Mouse (Mus musculus) hindbrain, embryonic 10.5 days (tissue): ENCODE results near the gene Serpinb13. TPM values are rescaled to one million over a fixed set of nuclear protein-coding genes. Genes with fewer than 3 reads are reported as not detected.

Experiments used
- DNase-seq: peaks from one replicate; pipeline ENCODE4 v3.0.0-alpha.2; 2017; ENCODE audit warnings: low spot score
- H3K27ac ChIP-seq: fragments of 300-500 bp; sonication (generic); 2 replicates; pipeline ENCODE4 v1.5.1; 2016; ENCODE audit warnings: mild to moderate bottlenecking, moderate library complexity
- H3K27me3 ChIP-seq: fragments of 300-500 bp; sonication (generic); 2 replicates; pipeline ENCODE4 v1.6.1; 2016; ENCODE audit warnings: mild to moderate bottlenecking; ENCODE audit not compliant: poor library complexity, insufficient read depth, severe bottlenecking
- H3K36me3 ChIP-seq: fragments of 300-500 bp; sonication (generic); 2 replicates; pipeline ENCODE4 v1.6.1; 2016; ENCODE audit warnings: mild to moderate bottlenecking, moderate library complexity
- H3K4me1 ChIP-seq: fragments of 300-500 bp; sonication (generic); replicated peaks from 2 replicates; pipeline ENCODE4 v1.6.1; 2016; ENCODE audit warnings: mild to moderate bottlenecking
- H3K4me3 ChIP-seq: fragments of 300-500 bp; sonication (generic); 2 replicates; pipeline ENCODE4 v1.5.1; 2016; ENCODE audit warnings: mild to moderate bottlenecking, moderate library complexity
- H3K9me3 ChIP-seq: fragments of 300-500 bp; sonication (generic); 2 replicates; pipeline ENCODE4 v1.6.1; 2016; ENCODE audit warnings: mild to moderate bottlenecking, moderate library complexity
- WGBS: fragments of 180-500 bp; shearing (Covaris S2); methylation state at CpG from one replicate; pipeline ENCODE4 v1.1.7; 2016; 5-methylcytosine and 5-hydroxymethylcytosine counted together
- polyA plus RNA-seq: library from polyadenylated mRNA; unstranded; fragments of >200 nt; fragmentation: Nextera tagmentation; extraction: Ambion mirVana; gene quantifications from 2 replicates; pipeline ENCODE4 v1.2.1, GENCODE M21; 2016

Serpinb13 gene
- not detected in 2 replicates for polyA plus RNA-seq

GRCm38 (mm10) chr1:106980684-106981083 is at the start of gene Serpinb13:
Serpinb13 (plus strand) TSS chr1:106980984.
- no peaks in the 10 kb centered on the region for H3K36me3 ChIP-seq
- H3K27me3 ChIP-seq, result no peaks in the 10 kb centered on the region
- H3K9me3 ChIP-seq, result no peaks in the 10 kb centered on the region
- no peaks in the 10 kb centered on the region for H3K4me1 ChIP-seq
- H3K27ac ChIP-seq, result no peak within 1 kb of the TSS
- no peak within 1 kb of the TSS for H3K4me3 ChIP-seq
- no peak for DNase-seq

GRCm38 (mm10) chr1:106931954-106932353 is 48.8 kb upstream of the Serpinb13 start:
- DNase-seq, result no peak
- Histone ChIP-seq H3K9me3 (no peaks in the 10 kb centered on the region), H3K4me3 (no peak overlapping the region), H3K27me3 (no peaks in the 10 kb centered on the region), H3K36me3 (no peaks in the 10 kb centered on the region), H3K4me1 (no peaks in the 10 kb centered on the region), H3K27ac (no peak overlapping the region)
- 82% methylated on average over 4 of the region's 4 CpGs for WGBS

- Histone ChIP-seq H3K27ac (no peak overlapping the region), H3K4me3 (no peak overlapping the region), H3K9me3 (no peaks in the 10 kb centered on the region), H3K36me3 (no peaks in the 10 kb centered on the region), H3K27me3 (no peaks in the 10 kb centered on the region), H3K4me1 (no peaks in the 10 kb centered on the region)
- no peak for DNase-seq
Observed at GRCm38 (mm10) chr1:106933658-106934057, 47.1 kb upstream of the Serpinb13 start.

GRCm38 (mm10) chr1:106934265-106934664 is 46.5 kb upstream of the Serpinb13 start, which contains the start of gene Serpinb12:
Serpinb12 (plus strand) TSS chr1:106934449.
- no peak within 1 kb of the TSS for H3K4me3 ChIP-seq
- 83% methylated on average over 6 of the region's 6 CpGs for WGBS
- H3K4me1 ChIP-seq, result no peaks in the 10 kb centered on the region
- H3K27ac ChIP-seq, result no peak within 1 kb of the TSS
- DNase-seq, result no peak
- H3K9me3 ChIP-seq, result no peaks in the 10 kb centered on the region
- no peaks in the 10 kb centered on the region for H3K36me3 ChIP-seq
- H3K27me3 ChIP-seq, result no peaks in the 10 kb centered on the region

GRCm38 (mm10) chr1:106947217-106947616 is 33.6 kb upstream of the Serpinb13 start:
- Histone ChIP-seq H3K4me3 (no peak overlapping the region), H3K36me3 (no peaks in the 10 kb centered on the region), H3K27ac (no peak overlapping the region), H3K9me3 (no peaks in the 10 kb centered on the region), H3K4me1 (no peaks in the 10 kb centered on the region), H3K27me3 (no peaks in the 10 kb centered on the region)
- DNase-seq, result no peak
- WGBS, result 88% methylated on average over 1 of the region's 1 CpGs

- H3K4me1 ChIP-seq, result no peaks in the 10 kb centered on the region
- H3K4me3 ChIP-seq, result no peak overlapping the region
- DNase-seq, result no peak
- H3K27me3 ChIP-seq, result no peaks in the 10 kb centered on the region
- no peak overlapping the region for H3K27ac ChIP-seq
- WGBS, result 85% methylated on average over 3 of the region's 3 CpGs
- no peaks in the 10 kb centered on the region for H3K9me3 ChIP-seq
- no peaks in the 10 kb centered on the region for H3K36me3 ChIP-seq
Observed at GRCm38 (mm10) chr1:106959981-106960380, 20.8 kb upstream of the Serpinb13 start.

GRCm38 (mm10) chr1:106961023-106961422 is 19.8 kb upstream of the Serpinb13 start:
- H3K27me3 ChIP-seq, result no peaks in the 10 kb centered on the region
- WGBS, result 54% methylated on average over 3 of the region's 3 CpGs
- no peak overlapping the region for H3K27ac ChIP-seq
- H3K36me3 ChIP-seq, result no peaks in the 10 kb centered on the region
- no peak overlapping the region for H3K4me3 ChIP-seq
- no peaks in the 10 kb centered on the region for H3K4me1 ChIP-seq
- no peak for DNase-seq
- no peaks in the 10 kb centered on the region for H3K9me3 ChIP-seq

- no peak overlapping the region for H3K4me3 ChIP-seq
- DNase-seq, result no peak
- H3K36me3 ChIP-seq, result no peaks in the 10 kb centered on the region
- WGBS, result 88% methylated on average over 1 of the region's 1 CpGs
- H3K4me1 ChIP-seq, result no peaks in the 10 kb centered on the region
- H3K27me3 ChIP-seq, result no peaks in the 10 kb centered on the region
- H3K27ac ChIP-seq, result no peak overlapping the region
- H3K9me3 ChIP-seq, result no peaks in the 10 kb centered on the region
Observed at GRCm38 (mm10) chr1:106983092-106983491, 2.3 kb downstream of the Serpinb13 start.

GRCm38 (mm10) chr1:106983865-106984264 is 3.1 kb downstream of the Serpinb13 start:
- no peaks in the 10 kb centered on the region for H3K36me3 ChIP-seq
- WGBS, result 75% methylated on average over 2 of the region's 2 CpGs
- H3K27ac ChIP-seq, result no peak overlapping the region
- no peak overlapping the region for H3K4me3 ChIP-seq
- no peaks in the 10 kb centered on the region for H3K9me3 ChIP-seq
- no peaks in the 10 kb centered on the region for H3K4me1 ChIP-seq
- H3K27me3 ChIP-seq, result no peaks in the 10 kb centered on the region
- no peak for DNase-seq

- no peaks in the 10 kb centered on the region for H3K27me3 ChIP-seq
- no peak overlapping the region for H3K4me3 ChIP-seq
- DNase-seq, result no peak
- no peaks in the 10 kb centered on the region for H3K9me3 ChIP-seq
- H3K27ac ChIP-seq, result no peak overlapping the region
- 80% methylated on average over 13 of the region's 13 CpGs for WGBS
- no peaks in the 10 kb centered on the region for H3K4me1 ChIP-seq
- no peaks in the 10 kb centered on the region for H3K36me3 ChIP-seq
Observed at GRCm38 (mm10) chr1:107000424-107000823, 19.6 kb downstream of the Serpinb13 start.

- Histone ChIP-seq H3K4me1 (no peaks in the 10 kb centered on the region), H3K27me3 (no peaks in the 10 kb centered on the region), H3K9me3 (no peaks in the 10 kb centered on the region), H3K27ac (no peak overlapping the region), H3K36me3 (no peaks in the 10 kb centered on the region), H3K4me3 (no peak overlapping the region)
- DNase-seq, result no peak
- 85% methylated on average over 2 of the region's 2 CpGs for WGBS
Observed at GRCm38 (mm10) chr1:107001754-107002153, 21.0 kb downstream of the Serpinb13 start.

GRCm38 (mm10) chr1:107006316-107006715 is 25.5 kb downstream of the Serpinb13 start:
- Histone ChIP-seq H3K4me1 (no peaks in the 10 kb centered on the region), H3K9me3 (no peaks in the 10 kb centered on the region), H3K4me3 (no peak overlapping the region), H3K27ac (no peak overlapping the region), H3K36me3 (no peaks in the 10 kb centered on the region), H3K27me3 (no peaks in the 10 kb centered on the region)
- WGBS, result 72% methylated on average over 3 of the region's 3 CpGs
- no peak for DNase-seq

- H3K27ac ChIP-seq, result no peak overlapping the region
- H3K4me1 ChIP-seq, result no peaks in the 10 kb centered on the region
- H3K27me3 ChIP-seq, result no peaks in the 10 kb centered on the region
- H3K4me3 ChIP-seq, result no peak overlapping the region
- 49% methylated on average over 2 of the region's 2 CpGs for WGBS
- no peaks in the 10 kb centered on the region for H3K9me3 ChIP-seq
- no peaks in the 10 kb centered on the region for H3K36me3 ChIP-seq
- DNase-seq, result peak; percentile 25
Observed at GRCm38 (mm10) chr1:107014530-107014929, 33.7 kb downstream of the Serpinb13 start.

- no peaks in the 10 kb centered on the region for H3K9me3 ChIP-seq
- H3K27ac ChIP-seq, result no peak overlapping the region
- H3K4me1 ChIP-seq, result no peaks in the 10 kb centered on the region
- no peaks in the 10 kb centered on the region for H3K27me3 ChIP-seq
- H3K4me3 ChIP-seq, result no peak overlapping the region
- 85% methylated on average over 7 of the region's 7 CpGs for WGBS
- no peaks in the 10 kb centered on the region for H3K36me3 ChIP-seq
- DNase-seq, result no peak
Observed at GRCm38 (mm10) chr1:107015210-107015609, 34.4 kb downstream of the Serpinb13 start.
